Mouse (Mus musculus) forebrain, embryonic 10.5 days (tissue): ENCODE results near the gene Cryab. TPM values are rescaled to one million over a fixed set of nuclear protein-coding genes. Genes with fewer than 3 reads are reported as not detected.

Experiments
- DNase-seq: peaks from one replicate; pipeline ENCODE4 v3.0.0-alpha.2; 2017; ENCODE audit warnings: low spot score; ENCODE audit errors: extremely low spot score
- H3K27ac ChIP-seq: fragments of 300-500 bp; sonication (generic); 2 replicates; pipeline ENCODE4 v1.5.1; 2016; ENCODE audit warnings: mild to moderate bottlenecking
- H3K27me3 ChIP-seq: fragments of 300-500 bp; sonication (generic); 2 replicates; pipeline ENCODE4 v1.6.1; 2016; ENCODE audit warnings: mild to moderate bottlenecking; ENCODE audit not compliant: poor library complexity, severe bottlenecking
- H3K36me3 ChIP-seq: fragments of 300-500 bp; sonication (generic); replicated peaks from 2 replicates; pipeline ENCODE4 v1.6.1; 2016; ENCODE audit warnings: mild to moderate bottlenecking, moderate library complexity
- H3K4me1 ChIP-seq: fragments of 300-500 bp; sonication (generic); 2 replicates; pipeline ENCODE4 v1.6.1; 2016
- H3K4me3 ChIP-seq: fragments of 300-500 bp; sonication (generic); 2 replicates; pipeline ENCODE4 v1.5.1; 2016; ENCODE audit warnings: mild to moderate bottlenecking, moderate library complexity
- H3K9me3 ChIP-seq: fragments of 300-500 bp; sonication (generic); 2 replicates; pipeline ENCODE4 v1.6.1; 2016; ENCODE audit warnings: mild to moderate bottlenecking, moderate library complexity
- WGBS: fragments of 180-500 bp; shearing (Covaris S2); methylation state at CpG from one replicate; pipeline ENCODE4 v1.1.7; 2016; 5-methylcytosine and 5-hydroxymethylcytosine counted together
- polyA plus RNA-seq: library from polyadenylated mRNA; unstranded; fragments of >200 nt; fragmentation: Nextera tagmentation; extraction: Ambion mirVana; gene quantifications from 2 replicates; pipeline ENCODE4 v1.2.1, GENCODE M21; 2016

Cryab gene
- polyA plus RNA-seq, 1 experiment from 2014 or later = 3.2 TPM

- 2% methylated on average over 51 of the region's 51 CpGs for WGBS
- Histone ChIP-seq H3K27me3 (no peaks in the 10 kb centered on the region), H3K27ac (peak within 1 kb of the TSS; percentile 95), H3K4me1 (peaks cover 26% of the 10 kb centered on the region), H3K4me3 (peak within 1 kb of the TSS; percentile 91), H3K9me3 (no peaks in the 10 kb centered on the region), H3K36me3 (peaks cover 42% of the 10 kb centered on the region)
- DNase-seq = peak; percentile 90
Measured at GRCm38 (mm10) chr9:50774991-50775612, 24.0 kb downstream of the Cryab start, which contains the start of the genes Alg9 and 1110032A03Rik. Gene Alg9 (plus strand): TSS chr9:50775019. Gene 1110032A03Rik (minus strand): TSS chr9:50775520.

- no peak for DNase-seq
- peak overlapping the region; percentile 91 for H3K4me3 ChIP-seq
- peaks cover 46% of the 10 kb centered on the region for H3K36me3 ChIP-seq
- H3K4me1 ChIP-seq = peaks cover 26% of the 10 kb centered on the region
- no peaks in the 10 kb centered on the region for H3K27me3 ChIP-seq
- H3K9me3 ChIP-seq = no peaks in the 10 kb centered on the region
- H3K27ac ChIP-seq = peak overlapping the region; percentile 95
- 1% methylated on average over 30 of the region's 30 CpGs for WGBS
Measured at GRCm38 (mm10) chr9:50775662-50776126, 24.6 kb downstream of the Cryab start.

- WGBS = 73% methylated on average over 11 of the region's 11 CpGs
- no peaks in the 10 kb centered on the region for H3K27me3 ChIP-seq
- no peak overlapping the region; the same call in 1 of the 2 replicates for H3K27ac ChIP-seq
- DNase-seq = no peak
- no peaks in the 10 kb centered on the region for H3K9me3 ChIP-seq
- H3K4me1 ChIP-seq = peaks cover 26% of the 10 kb centered on the region
- peak overlapping the region; percentile 91 for H3K4me3 ChIP-seq
- peaks cover 49% of the 10 kb centered on the region for H3K36me3 ChIP-seq
Measured at GRCm38 (mm10) chr9:50776162-50776760, 25.1 kb downstream of the Cryab start.

- Histone ChIP-seq H3K27me3 (no peaks in the 10 kb centered on the region), H3K4me1 (no peaks in the 10 kb centered on the region), H3K4me3 (no peak overlapping the region), H3K9me3 (no peaks in the 10 kb centered on the region), H3K36me3 (peaks cover 94% of the 10 kb centered on the region), H3K27ac (no peak overlapping the region)
- 71% methylated on average over 2 of the region's 2 CpGs for WGBS
- DNase-seq = peak; percentile 40
Measured at GRCm38 (mm10) chr9:50782155-50782554, 31.0 kb downstream of the Cryab start.

- Histone ChIP-seq H3K36me3 (peaks cover 68% of the 10 kb centered on the region), H3K4me1 (no peaks in the 10 kb centered on the region), H3K27me3 (no peaks in the 10 kb centered on the region), H3K9me3 (no peaks in the 10 kb centered on the region), H3K27ac (no peak overlapping the region), H3K4me3 (no peak overlapping the region)
- DNase-seq = no peak
- 89% methylated on average over 3 of the region's 3 CpGs for WGBS
Measured at GRCm38 (mm10) chr9:50795266-50795665, 44.1 kb downstream of the Cryab start.

GRCm38 (mm10) chr9:50796776-50797175 lies 45.7 kb downstream of the Cryab start:
- H3K4me3 ChIP-seq = no peak overlapping the region
- H3K27me3 ChIP-seq = no peaks in the 10 kb centered on the region
- peaks cover 68% of the 10 kb centered on the region for H3K36me3 ChIP-seq
- H3K9me3 ChIP-seq = no peaks in the 10 kb centered on the region
- DNase-seq = no peak
- no peaks in the 10 kb centered on the region for H3K4me1 ChIP-seq
- WGBS = 95% methylated on average over 8 of the region's 8 CpGs
- no peak overlapping the region for H3K27ac ChIP-seq

GRCm38 (mm10) chr9:50797641-50798040 lies 46.5 kb downstream of the Cryab start:
- H3K27ac ChIP-seq = no peak overlapping the region
- H3K4me1 ChIP-seq = no peaks in the 10 kb centered on the region
- 94% methylated on average over 7 of the region's 7 CpGs for WGBS
- no peak for DNase-seq
- H3K27me3 ChIP-seq = no peaks in the 10 kb centered on the region
- peaks cover 66% of the 10 kb centered on the region for H3K36me3 ChIP-seq
- no peaks in the 10 kb centered on the region for H3K9me3 ChIP-seq
- no peak overlapping the region for H3K4me3 ChIP-seq

GRCm38 (mm10) chr9:50798368-50798767 lies 47.2 kb downstream of the Cryab start:
- no peaks in the 10 kb centered on the region for H3K4me1 ChIP-seq
- no peak overlapping the region for H3K27ac ChIP-seq
- no peaks in the 10 kb centered on the region for H3K9me3 ChIP-seq
- no peak for DNase-seq
- H3K27me3 ChIP-seq = no peaks in the 10 kb centered on the region
- H3K36me3 ChIP-seq = peaks cover 71% of the 10 kb centered on the region
- no peak overlapping the region for H3K4me3 ChIP-seq
- 92% methylated on average over 5 of the region's 5 CpGs for WGBS

GRCm38 (mm10) chr9:50800985-50801384 lies 49.9 kb downstream of the Cryab start:
- Histone ChIP-seq H3K4me3 (no peak overlapping the region), H3K36me3 (peaks cover 79% of the 10 kb centered on the region), H3K27me3 (no peaks in the 10 kb centered on the region), H3K4me1 (no peaks in the 10 kb centered on the region), H3K27ac (no peak overlapping the region), H3K9me3 (no peaks in the 10 kb centered on the region)
- no peak for DNase-seq
- WGBS = 62% methylated on average over 2 of the region's 2 CpGs

GRCm38 (mm10) chr9:50803055-50803671 lies 52.0 kb downstream of the Cryab start:
- no peaks in the 10 kb centered on the region for H3K9me3 ChIP-seq
- no peak for DNase-seq
- WGBS = 89% methylated on average over 7 of the region's 7 CpGs
- no peak overlapping the region for H3K27ac ChIP-seq
- H3K4me1 ChIP-seq = no peaks in the 10 kb centered on the region
- H3K27me3 ChIP-seq = no peaks in the 10 kb centered on the region
- H3K36me3 ChIP-seq = peaks cover 85% of the 10 kb centered on the region
- H3K4me3 ChIP-seq = no peak overlapping the region

Other genes with a start within 250 kb of the Cryab start
- 81.2 and 86.5 TPM in 2 replicates for gene Pts, start 222.6 kb upstream of the Cryab start, polyA plus RNA-seq
- 3.7 and 4.5 TPM in 2 replicates for gene Il18, start 196.5 kb upstream of the Cryab start, polyA plus RNA-seq
- 0.25 TPM in 2 replicates for gene Bco2, start 196.1 kb upstream of the Cryab start, polyA plus RNA-seq
- gene Tex12, start 190.0 kb upstream of the Cryab start, polyA plus RNA-seq = 0.17 TPM in 1 of 2 replicates, not detected in the other
- gene Sdhd, start 147.5 kb upstream of the Cryab start, polyA plus RNA-seq = 325 and 340 TPM in 2 replicates
- 308 and 321 TPM in 2 replicates for gene Timm8b, start 147.4 kb upstream of the Cryab start, polyA plus RNA-seq
- 6.5 and 7.9 TPM in 2 replicates for gene Pih1d2, start 134.0 kb upstream of the Cryab start, polyA plus RNA-seq
- 20.5 and 22.1 TPM in 2 replicates for gene Nkapd1, start 133.9 kb upstream of the Cryab start, polyA plus RNA-seq
- gene Dlat, start 91.5 kb upstream of the Cryab start, polyA plus RNA-seq = 54.0 and 59.0 TPM in 2 replicates
- 22.2 and 23.0 TPM in 2 replicates for gene Dixdc1, start 11.8 kb upstream of the Cryab start, polyA plus RNA-seq
- 2.1 and 2.5 TPM in 2 replicates for gene 2310030G06Rik, start 4.8 kb upstream of the Cryab start, polyA plus RNA-seq
- 0.69 and 1.1 TPM in 2 replicates for gene Hspb2, start 1.0 kb downstream of the Cryab start, polyA plus RNA-seq
- 12.2 and 14.5 TPM in 2 replicates for gene Fdxacb1, start 16.9 kb downstream of the Cryab start, polyA plus RNA-seq
- 35.0 and 36.9 TPM in 2 replicates for gene Alg9, start 23.7 kb downstream of the Cryab start, polyA plus RNA-seq
- 23.2 and 24.7 TPM in 2 replicates for gene 1110032A03Rik, start 24.2 kb downstream of the Cryab start, polyA plus RNA-seq
- 170 and 171 TPM in 2 replicates for gene Ppp2r1b, start 94.0 kb downstream of the Cryab start, polyA plus RNA-seq